In genomic region chr12:28751508-28752263, GRCm38 (mm10) we compare ENCODE assay signal across 7 mouse cellular contexts. TPM values are rescaled to one million over a fixed set of nuclear protein-coding genes. Genes with fewer than 3 reads are reported as not detected.
A peak's percentile ranks its signal among the peaks of the same experiment; 100 is the strongest.
DNase-seq lines count a peak whose midpoint lies in the region; ATAC-seq lines count a peak whose summit lies in the region.

TSS of gene Eipr1 (plus strand) at chr12:28751803.

- no peaks in the 10 kb centered on the region for H3K36me3 ChIP-seq in embryonic facial prominence, embryonic 11.5 days (replicated peaks; ENCODE audit: control insufficient read depth, insufficient read depth, low read depth, low read length)
- peaks cover 6% of the 10 kb centered on the region for H3K36me3 ChIP-seq in limb, embryonic 10.5 days
- peaks cover 11% of the 10 kb centered on the region for H3K36me3 ChIP-seq in midbrain, embryonic 13.5 days

- no peaks in the 10 kb centered on the region for H3K27me3 ChIP-seq in embryonic facial prominence, embryonic 11.5 days (ENCODE audit: control insufficient read depth, insufficient read depth, low read length)
- no peaks in the 10 kb centered on the region for H3K27me3 ChIP-seq in limb, embryonic 10.5 days (ENCODE audit: low read depth, poor library complexity, severe bottlenecking)
- H3K27me3 ChIP-seq in midbrain, embryonic 13.5 days: no peaks in the 10 kb centered on the region

- 5% methylated on average over 36 of the region's 36 CpGs for WGBS in embryonic facial prominence, embryonic 11.5 days
- WGBS in limb, embryonic 10.5 days: 4% methylated on average over 36 of the region's 36 CpGs
- 4% methylated on average over 36 of the region's 36 CpGs for WGBS in midbrain, embryonic 13.5 days

- DNase-seq in adrenal gland, postnatal 14 days: peak; percentile 94
- peak; percentile 95 for DNase-seq in embryonic facial prominence, embryonic 11.5 days (ENCODE audit: low spot score)
- peak; percentile 92 for DNase-seq in kidney, adult 11 months
- peak; percentile 87 for DNase-seq in limb, embryonic 10.5 days (ENCODE audit: low spot score)
- peak; percentile 85 for DNase-seq in spleen, adult 12 weeks (ENCODE audit: low spot score)

- no peaks in the 10 kb centered on the region for H3K9me3 ChIP-seq in embryonic facial prominence, embryonic 11.5 days (replicated peaks; ENCODE audit: control insufficient read depth, low read length)
- H3K9me3 ChIP-seq in limb, embryonic 10.5 days (replicated peaks): no peaks in the 10 kb centered on the region
- no peaks in the 10 kb centered on the region for H3K9me3 ChIP-seq in midbrain, embryonic 13.5 days

- H3K4me3 ChIP-seq in embryonic facial prominence, embryonic 11.5 days (ENCODE audit: low read depth, low read length): peak within 1 kb of the TSS; percentile 48
- H3K4me3 ChIP-seq in limb, embryonic 10.5 days: peak within 1 kb of the TSS; percentile 87
- H3K4me3 ChIP-seq in midbrain, embryonic 13.5 days (replicated peaks): peak within 1 kb of the TSS; percentile 84

- peak within 1 kb of the TSS; percentile 61 for H3K4me2 ChIP-seq in embryonic facial prominence, embryonic 11.5 days (ENCODE audit: low read depth, low read length)
- peak within 1 kb of the TSS; percentile 98 for H3K4me2 ChIP-seq in midbrain, embryonic 13.5 days (replicated peaks)

- no peak within 1 kb of the TSS for H3K27ac ChIP-seq in embryonic facial prominence, embryonic 11.5 days (replicated peaks; ENCODE audit: low read depth, low read length)
- H3K27ac ChIP-seq in limb, embryonic 10.5 days: peak within 1 kb of the TSS; percentile 87
- H3K27ac ChIP-seq in midbrain, embryonic 13.5 days: peak within 1 kb of the TSS; percentile 68

- peak within 1 kb of the TSS; percentile 33 for H3K9ac ChIP-seq in embryonic facial prominence, embryonic 11.5 days (replicated peaks; ENCODE audit: low read length)
- peak within 1 kb of the TSS; percentile 85 for H3K9ac ChIP-seq in midbrain, embryonic 13.5 days (replicated peaks)

- peak; percentile 74 for ATAC-seq in embryonic facial prominence, embryonic 11.5 days (replicated peaks; ENCODE audit: insufficient number of reproducible peaks, low FRiP score, low TSS enrichment, low read depth)
- peak; percentile 83 for ATAC-seq in granulocyte monocyte progenitor cell, adult 5-6 weeks (replicated peaks; ENCODE audit: poor library complexity, severe bottlenecking)
- ATAC-seq in midbrain, embryonic 13.5 days: peak; percentile 80

- no peaks in the 10 kb centered on the region for H3K4me1 ChIP-seq in embryonic facial prominence, embryonic 11.5 days (ENCODE audit: control insufficient read depth, insufficient read depth, low read length)
- H3K4me1 ChIP-seq in limb, embryonic 10.5 days: peaks cover 23% of the 10 kb centered on the region
- peaks cover 40% of the 10 kb centered on the region for H3K4me1 ChIP-seq in midbrain, embryonic 13.5 days (replicated peaks)

RNA-seq across cellular contexts. Expression of gene Eipr1, which starts in this region (rescaled TPM):
- 18.5 and 18.6 TPM in 2 replicates for total RNA-seq in adrenal gland, postnatal 14 days (2021)
- polyA plus RNA-seq in embryonic facial prominence, embryonic 11.5 days (2014; fragmentation: Nextera tagmentation; extraction: Ambion mirVana): 33.9 and 38.5 TPM in 2 replicates
- total RNA-seq in granulocyte monocyte progenitor cell, adult 5-6 weeks (2014; fragmentation: Nextera tagmentation): 23.6 and 31.2 TPM in 2 replicates
- 24.4 and 25.5 TPM in 2 replicates for total RNA-seq in granulocyte monocyte progenitor cell, adult 5-6 weeks (2017)
- polyA plus RNA-seq in limb, embryonic 10.5 days (2016; fragmentation: Nextera tagmentation; extraction: Ambion mirVana): 41.2 and 42.2 TPM in 2 replicates
- polyA plus RNA-seq in midbrain, embryonic 13.5 days (2015; fragmentation: Nextera tagmentation; extraction: Ambion mirVana): 71.3 and 75.7 TPM in 2 replicates
